Mouse (Mus musculus): Measurements from ENCODE around the gene Osbpl10.

- no peak for TF ChIP-seq CTCF (IDR thresholded peaks at IDR 0.05; ENCODE audit: control insufficient read depth, insufficient read depth, insufficient read length)
- no peak for TF ChIP-seq CEBPB (IDR thresholded peaks at IDR 0.05; ENCODE audit: low read depth)
- no peak for TF ChIP-seq MAX (IDR thresholded peaks at IDR 0.05)
- no peak for TF ChIP-seq MYOD1 (IDR thresholded peaks at IDR 0.05; ENCODE audit: control insufficient read depth, insufficient read length, low read depth)
Measured at GRCm38 (mm10) chr9:115164351-115164750, 186.0 kb downstream of the Osbpl10 start.

Data from C2C12 (cell line).